Mouse (Mus musculus): ENCODE results near the gene Lcat.
"Not testable (repeated sequence)": the region's sequence is repeated elsewhere in the genome, so short reads cannot be mapped to it uniquely, and the experiment has no call there.

Lcat gene

GRCm38 (mm10) chr8:105943321-105943739, at the start of gene Lcat:
Gene Lcat, minus strand, starts transcription at chr8:105943382.
- DNase-seq (ENCODE audit: low spot score) = no peak

- DNase-seq (ENCODE audit: low spot score) = no peak
Observed at GRCm38 (mm10) chr8:105992499-105992898, 49.3 kb upstream of the Lcat start.

GRCm38 (mm10) chr8:105991546-105991945, 48.4 kb upstream of the Lcat start:
- DNase-seq (ENCODE audit: low spot score) = no peak

GRCm38 (mm10) chr8:105990856-105991387, 47.7 kb upstream of the Lcat start, which contains the start of gene Dus2:
Gene Dus2, plus strand, starts transcription at chr8:105991337.
- peak; percentile 87 for DNase-seq (ENCODE audit: low spot score)

GRCm38 (mm10) chr8:105988546-105988945, 45.4 kb upstream of the Lcat start:
- DNase-seq (ENCODE audit: low spot score) = no peak

GRCm38 (mm10) chr8:105983406-105983805, 40.2 kb upstream of the Lcat start:
- not testable (repeated sequence) for DNase-seq (ENCODE audit: low spot score)

GRCm38 (mm10) chr8:105981146-105981545, 38.0 kb upstream of the Lcat start:
- no peak for DNase-seq (ENCODE audit: low spot score)

GRCm38 (mm10) chr8:105979325-105979724, 36.1 kb upstream of the Lcat start, which contains the start of gene Dpep3:
Gene Dpep3, minus strand, starts transcription at chr8:105979429.
- no peak for DNase-seq (ENCODE audit: low spot score)

- no peak for DNase-seq (ENCODE audit: low spot score)
Observed at GRCm38 (mm10) chr8:105975363-105975762, 32.2 kb upstream of the Lcat start.

- no peak for DNase-seq (ENCODE audit: low spot score)
Observed at GRCm38 (mm10) chr8:105971019-105971720, 28.0 kb upstream of the Lcat start.

GRCm38 (mm10) chr8:105969367-105969766, 26.2 kb upstream of the Lcat start:
- no peak for DNase-seq (ENCODE audit: low spot score)

- DNase-seq (ENCODE audit: low spot score) = peak; percentile 47
Observed at GRCm38 (mm10) chr8:105966692-105967311, 23.6 kb upstream of the Lcat start.

- DNase-seq (ENCODE audit: low spot score) = peak; percentile 80
Observed at GRCm38 (mm10) chr8:105965905-105966341, 22.7 kb upstream of the Lcat start, which contains the start of gene Slc12a4. Gene Slc12a4, minus strand, starts transcription at chr8:105966097.

GRCm38 (mm10) chr8:105965266-105965904, 22.2 kb upstream of the Lcat start:
- peak; percentile 61 for DNase-seq (ENCODE audit: low spot score)

GRCm38 (mm10) chr8:105964506-105965265, 21.5 kb upstream of the Lcat start:
- DNase-seq (ENCODE audit: low spot score) = no peak

- no peak for DNase-seq (ENCODE audit: low spot score)
Observed at GRCm38 (mm10) chr8:105961536-105961935, 18.4 kb upstream of the Lcat start.

GRCm38 (mm10) chr8:105961101-105961500, 17.9 kb upstream of the Lcat start:
- no peak for DNase-seq (ENCODE audit: low spot score)

GRCm38 (mm10) chr8:105959350-105959749, 16.2 kb upstream of the Lcat start:
- peak; percentile 95 for DNase-seq (ENCODE audit: low spot score)

- DNase-seq (ENCODE audit: low spot score) = no peak
Observed at GRCm38 (mm10) chr8:105957813-105958212, 14.6 kb upstream of the Lcat start.

- no peak for DNase-seq (ENCODE audit: low spot score)
Observed at GRCm38 (mm10) chr8:105956556-105956955, 13.4 kb upstream of the Lcat start.

GRCm38 (mm10) chr8:105951057-105951659, 8.0 kb upstream of the Lcat start:
- peak; percentile 40 for DNase-seq (ENCODE audit: low spot score)

Data from urinary bladder, postnatal 14 days (tissue).